Mouse (Mus musculus): ENCODE results near the gene Rnaseh2c. TPM values are rescaled to one million over a fixed set of nuclear protein-coding genes. Genes with fewer than 3 reads are reported as not detected.

Rnaseh2c gene
- polyA plus RNA-seq, 2 experiments, result 103 to 107 TPM

DNA sequence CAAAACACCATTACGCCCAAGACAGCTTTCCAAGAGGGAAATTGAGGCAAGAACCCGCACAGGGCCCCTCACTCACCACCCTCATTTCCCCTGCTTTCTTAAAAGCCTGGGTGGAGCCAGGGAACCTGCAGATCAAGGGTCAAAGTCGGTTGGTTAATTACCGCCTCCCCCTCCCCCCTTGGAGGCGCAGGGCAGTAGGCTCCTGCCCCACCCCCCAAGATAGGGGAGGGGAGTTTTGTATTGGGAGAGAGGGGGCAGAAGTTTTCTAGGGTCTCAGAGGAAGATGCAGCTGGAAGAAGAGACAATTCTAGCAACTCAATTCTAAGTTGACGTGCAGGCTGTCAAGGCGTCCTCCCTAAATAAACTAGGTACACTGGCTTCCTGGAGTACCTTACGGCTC, 42.4 kb upstream of the Rnaseh2c start:
- Histone ChIP-seq H3K4me2 (replicated peaks; ENCODE audit: low read depth, low read length, severe bottlenecking) (peak overlapping the region; percentile 79), H3K27ac (replicated peaks; ENCODE audit: low read depth, low read length) (no peak overlapping the region), H3K36me3 (ENCODE audit: control insufficient read depth, insufficient read depth, low read length) (no peaks in the 10 kb centered on the region), H3K9me3 (ENCODE audit: control insufficient read depth, low read length) (no peaks in the 10 kb centered on the region), H3K4me1 (ENCODE audit: control insufficient read depth, insufficient read depth, low read length) (peaks cover 13% of the 10 kb centered on the region; the same call in 1 of the 2 replicates), H3K9ac (ENCODE audit: low read depth, low read length, severe bottlenecking) (no peak overlapping the region), H3K27me3 (ENCODE audit: control insufficient read depth, insufficient read depth, low read length) (peaks cover 61% of the 10 kb centered on the region), H3K4me3 (replicated peaks; ENCODE audit: low read length) (peak overlapping the region; percentile 45)
- DNase-seq (ENCODE audit: low spot score) (no peak), ATAC-seq (ENCODE audit: low FRiP score, low read depth) (no peak)
- 10% methylated on average over 8 of the region's 8 CpGs for WGBS
- TF ChIP-seq POLR2A (IDR thresholded peaks at IDR 0.05; ENCODE audit: borderline replicate concordance, extremely low read depth, insufficient read depth, insufficient read length), result no peak

DNA sequence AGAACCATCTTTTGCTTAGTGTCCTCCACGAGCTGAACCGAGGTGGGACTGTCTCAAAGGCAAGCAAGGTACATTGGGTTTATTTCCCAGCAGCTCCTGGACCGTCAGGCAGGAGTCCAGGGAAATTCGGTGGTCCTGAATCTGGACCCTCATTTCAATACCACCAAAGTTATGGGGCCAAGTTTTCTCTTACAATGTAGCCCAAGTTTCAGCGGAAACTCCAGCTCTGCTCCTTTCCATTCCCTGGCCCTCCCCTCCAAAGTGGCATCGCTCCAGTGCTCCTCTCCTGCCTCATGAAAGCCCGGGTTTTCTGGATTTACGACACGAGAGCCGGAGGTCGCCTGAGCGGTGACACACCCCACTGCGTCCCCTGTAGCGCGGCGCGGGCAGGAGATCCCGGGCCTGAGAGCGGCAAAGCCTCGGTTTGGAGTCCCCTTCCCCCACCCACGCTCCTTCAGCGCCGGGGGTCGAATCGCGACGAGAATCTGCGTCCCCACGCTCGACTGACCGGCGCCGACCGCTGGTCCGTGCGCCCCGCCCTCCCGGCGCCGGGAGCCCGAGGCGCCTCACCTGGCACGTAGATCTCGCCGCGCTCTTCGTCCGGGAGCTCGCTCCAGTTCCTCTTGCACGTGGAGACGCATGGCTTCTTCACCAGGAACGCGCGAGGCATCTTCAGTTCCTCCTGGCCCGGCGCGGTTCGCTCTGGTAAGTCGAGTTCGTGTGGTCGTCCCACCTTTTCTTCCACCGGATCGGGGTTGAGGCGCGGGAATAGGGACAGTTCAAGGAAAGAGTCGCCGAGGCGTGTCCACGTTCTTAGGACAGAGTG, 41.8 kb upstream of the Rnaseh2c start:
- H3K36me3 ChIP-seq (ENCODE audit: control insufficient read depth, insufficient read depth, low read length), result no peaks in the 10 kb centered on the region
- peak overlapping the region; percentile 45 for H3K9ac ChIP-seq (ENCODE audit: low read depth, low read length, severe bottlenecking)
- H3K4me2 ChIP-seq (replicated peaks; ENCODE audit: low read depth, low read length, severe bottlenecking), result peak overlapping the region; percentile 79
- H3K9me3 ChIP-seq (ENCODE audit: control insufficient read depth, low read length), result no peaks in the 10 kb centered on the region
- no peak for TF ChIP-seq POLR2A (IDR thresholded peaks at IDR 0.05; ENCODE audit: borderline replicate concordance, extremely low read depth, insufficient read depth, insufficient read length)
- peak overlapping the region; percentile 45 for H3K4me3 ChIP-seq (replicated peaks; ENCODE audit: low read length)
- H3K4me1 ChIP-seq (ENCODE audit: control insufficient read depth, insufficient read depth, low read length), result peaks cover 13% of the 10 kb centered on the region; the same call in 1 of the 2 replicates
- no peak overlapping the region for H3K27ac ChIP-seq (replicated peaks; ENCODE audit: low read depth, low read length)
- peaks cover 61% of the 10 kb centered on the region for H3K27me3 ChIP-seq (ENCODE audit: control insufficient read depth, insufficient read depth, low read length)
- under 1% methylated on average over 59 of the region's 69 CpGs for WGBS
- ATAC-seq (ENCODE audit: low FRiP score, low read depth), result no peak
- no peak for DNase-seq (ENCODE audit: low spot score)

DNA sequence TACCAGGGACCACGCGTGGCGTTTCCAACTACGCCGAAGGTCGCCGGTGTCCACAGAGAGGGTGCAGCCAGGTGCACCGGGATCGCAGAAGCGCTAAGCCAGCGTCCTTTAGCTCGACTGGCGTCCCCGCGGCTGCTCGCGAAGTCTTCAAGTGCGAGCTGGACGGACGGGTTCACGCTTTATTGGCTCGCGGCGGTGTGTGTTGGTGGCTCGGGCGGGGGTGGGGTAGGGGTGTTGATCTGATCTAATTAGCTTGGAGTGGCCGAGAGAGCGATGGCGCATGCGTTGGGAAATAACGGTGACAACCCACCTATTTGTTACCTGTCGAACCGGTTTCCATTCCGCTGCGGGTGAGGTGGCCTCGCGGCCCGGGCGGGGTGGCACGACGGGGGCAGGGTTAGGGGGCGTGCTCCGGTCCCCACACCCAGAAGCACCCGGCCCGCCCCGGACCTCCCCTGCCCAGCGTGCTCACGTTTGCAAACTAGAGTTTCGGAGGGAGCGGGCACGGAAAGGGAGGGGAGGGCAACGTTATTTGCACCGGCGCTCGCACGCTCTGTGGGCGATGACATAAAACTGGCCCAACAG, 41.1 kb upstream of the Rnaseh2c start, which contains the start of gene Ovol1:
Ovol1 (minus strand) TSS at position 190 of the 585 bp plus-strand sequence.
- H3K27me3 ChIP-seq (ENCODE audit: control insufficient read depth, insufficient read depth, low read length), result peaks cover 61% of the 10 kb centered on the region
- peak within 1 kb of the TSS; percentile 45 for H3K4me3 ChIP-seq (replicated peaks; ENCODE audit: low read length)
- no peaks in the 10 kb centered on the region for H3K9me3 ChIP-seq (ENCODE audit: control insufficient read depth, low read length)
- 0 out of 2 replicates have a peak, but pooled peaks have one; percentile 26 for ATAC-seq (ENCODE audit: low FRiP score, low read depth)
- peaks cover 13% of the 10 kb centered on the region; the same call in 1 of the 2 replicates for H3K4me1 ChIP-seq (ENCODE audit: control insufficient read depth, insufficient read depth, low read length)
- TF ChIP-seq POLR2A (IDR thresholded peaks at IDR 0.05; ENCODE audit: borderline replicate concordance, extremely low read depth, insufficient read depth, insufficient read length), result no peak
- no peaks in the 10 kb centered on the region for H3K36me3 ChIP-seq (ENCODE audit: control insufficient read depth, insufficient read depth, low read length)
- no peak within 1 kb of the TSS for H3K27ac ChIP-seq (replicated peaks; ENCODE audit: low read depth, low read length)
- H3K4me2 ChIP-seq (replicated peaks; ENCODE audit: low read depth, low read length, severe bottlenecking), result peak within 1 kb of the TSS; percentile 79
- H3K9ac ChIP-seq (ENCODE audit: low read depth, low read length, severe bottlenecking), result peak within 1 kb of the TSS; percentile 45
- peak; percentile 12 for DNase-seq (ENCODE audit: low spot score)
- under 1% methylated on average over 56 of the region's 57 CpGs for WGBS

DNA sequence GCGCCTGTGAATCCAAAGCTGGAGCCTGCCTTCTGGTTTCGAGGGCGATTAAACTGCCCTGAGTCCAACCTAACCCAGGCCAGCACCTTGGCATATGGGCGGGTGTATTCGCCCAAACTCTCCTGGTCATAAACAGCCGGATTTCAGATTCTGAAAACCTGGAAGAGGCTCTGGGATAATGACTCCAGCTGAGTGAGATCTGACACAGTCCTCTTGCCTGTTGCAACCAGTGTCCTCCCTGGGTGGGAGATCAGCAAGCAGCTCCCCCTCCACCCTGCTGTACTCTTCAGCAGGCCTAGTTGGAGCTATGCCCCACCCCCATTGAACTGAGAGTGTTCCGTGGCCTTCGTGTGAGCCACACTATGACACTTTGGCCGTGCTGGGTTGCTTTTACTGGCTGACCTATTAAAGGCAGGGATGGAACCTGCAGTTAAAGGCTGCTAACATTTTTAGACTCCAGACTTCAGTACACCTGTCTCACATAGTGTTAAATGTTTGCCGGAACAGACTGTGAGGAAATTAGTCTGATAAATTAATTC, 40.4 kb upstream of the Rnaseh2c start:
- TF ChIP-seq POLR2A (IDR thresholded peaks at IDR 0.05; ENCODE audit: borderline replicate concordance, extremely low read depth, insufficient read depth, insufficient read length), result no peak
- H3K36me3 ChIP-seq (ENCODE audit: control insufficient read depth, insufficient read depth, low read length), result no peaks in the 10 kb centered on the region
- no peak for DNase-seq (ENCODE audit: low spot score)
- H3K4me1 ChIP-seq (ENCODE audit: control insufficient read depth, insufficient read depth, low read length), result peaks cover 13% of the 10 kb centered on the region; the same call in 1 of the 2 replicates
- peak overlapping the region; percentile 45 for H3K4me3 ChIP-seq (replicated peaks; ENCODE audit: low read length)
- 15% methylated on average over 10 of the region's 10 CpGs for WGBS
- H3K27ac ChIP-seq (replicated peaks; ENCODE audit: low read depth, low read length), result no peak overlapping the region
- peak overlapping the region; percentile 79 for H3K4me2 ChIP-seq (replicated peaks; ENCODE audit: low read depth, low read length, severe bottlenecking)
- 0 out of 2 replicates have a peak overlapping the region, but pooled peaks have one; percentile 21 for H3K9ac ChIP-seq (ENCODE audit: low read depth, low read length, severe bottlenecking)
- peaks cover 61% of the 10 kb centered on the region for H3K27me3 ChIP-seq (ENCODE audit: control insufficient read depth, insufficient read depth, low read length)
- H3K9me3 ChIP-seq (ENCODE audit: control insufficient read depth, low read length), result no peaks in the 10 kb centered on the region
- ATAC-seq (ENCODE audit: low FRiP score, low read depth), result no peak

GRCm38 (mm10) chr19:5561886-5562285, 39.8 kb upstream of the Rnaseh2c start:
- no peak for ATAC-seq (ENCODE audit: low FRiP score, low read depth)
- H3K9ac ChIP-seq (ENCODE audit: low read depth, low read length, severe bottlenecking), result no peak overlapping the region
- peaks cover 59% of the 10 kb centered on the region for H3K27me3 ChIP-seq (ENCODE audit: control insufficient read depth, insufficient read depth, low read length)
- H3K4me3 ChIP-seq (replicated peaks; ENCODE audit: low read length), result no peak overlapping the region
- DNase-seq (ENCODE audit: low spot score), result no peak
- H3K9me3 ChIP-seq (ENCODE audit: control insufficient read depth, low read length), result no peaks in the 10 kb centered on the region
- H3K4me2 ChIP-seq (replicated peaks; ENCODE audit: low read depth, low read length, severe bottlenecking), result no peak overlapping the region
- H3K4me1 ChIP-seq (ENCODE audit: control insufficient read depth, insufficient read depth, low read length), result peaks cover 14% of the 10 kb centered on the region
- TF ChIP-seq POLR2A (IDR thresholded peaks at IDR 0.05; ENCODE audit: borderline replicate concordance, extremely low read depth, insufficient read depth, insufficient read length), result no peak
- no peak overlapping the region for H3K27ac ChIP-seq (replicated peaks; ENCODE audit: low read depth, low read length)
- WGBS, result 37% methylated on average over 3 of the region's 3 CpGs
- H3K36me3 ChIP-seq (ENCODE audit: control insufficient read depth, insufficient read depth, low read length), result no peaks in the 10 kb centered on the region
